Mouse (Mus musculus) testis, postnatal 10 days (tissue): ENCODE results near the gene Bbc3.

Experiments
- DNase-seq: peaks from one replicate; pipeline ENCODE4 v3.0.0; 2021; ENCODE audit warnings: low spot score

Gene Bbc3

GRCm38 (mm10) chr7:16315222-16315759, 7.1 kb downstream of the Bbc3 start:
- DNase-seq: no peak

- DNase-seq: no peak
These were observed 8.9 kb downstream of the Bbc3 start for GRCm38 (mm10) chr7:16317094-16317493.

- no peak for DNase-seq
These were observed 11.0 kb downstream of the Bbc3 start for GRCm38 (mm10) chr7:16319216-16319615.

- DNase-seq: no peak
These were observed 12.3 kb downstream of the Bbc3 start for GRCm38 (mm10) chr7:16320479-16320878.

- DNase-seq: no peak
These were observed 16.5 kb downstream of the Bbc3 start for GRCm38 (mm10) chr7:16324661-16325060.

- peak; percentile 51 for DNase-seq
These were observed 17.9 kb downstream of the Bbc3 start for GRCm38 (mm10) chr7:16325920-16326606.

- no peak for DNase-seq
These were observed 18.4 kb downstream of the Bbc3 start for GRCm38 (mm10) chr7:16326607-16326971.

- no peak for DNase-seq
These were observed 21.0 kb downstream of the Bbc3 start for GRCm38 (mm10) chr7:16329146-16329545.

- no peak for DNase-seq
These were observed 29.5 kb downstream of the Bbc3 start for GRCm38 (mm10) chr7:16337733-16338132.

- no peak for DNase-seq
These were observed 36.4 kb downstream of the Bbc3 start for GRCm38 (mm10) chr7:16344598-16344997.

GRCm38 (mm10) chr7:16345297-16345696, 37.1 kb downstream of the Bbc3 start:
- DNase-seq: no peak

GRCm38 (mm10) chr7:16349999-16350398, 41.8 kb downstream of the Bbc3 start:
- no peak for DNase-seq

GRCm38 (mm10) chr7:16355854-16356594, 47.8 kb downstream of the Bbc3 start:
- no peak for DNase-seq

- DNase-seq: no peak
These were observed 49.4 kb downstream of the Bbc3 start for GRCm38 (mm10) chr7:16357602-16358001.

- DNase-seq: no peak
These were observed 56.1 kb downstream of the Bbc3 start for GRCm38 (mm10) chr7:16364319-16364718.

- DNase-seq: peak; percentile 45
These were observed 56.8 kb downstream of the Bbc3 start for GRCm38 (mm10) chr7:16364901-16365500.

GRCm38 (mm10) chr7:16366133-16366646, 58.0 kb downstream of the Bbc3 start:
- no peak for DNase-seq

GRCm38 (mm10) chr7:16366669-16367068, 58.5 kb downstream of the Bbc3 start:
- DNase-seq: no peak
